Mouse (Mus musculus) midbrain, embryonic 13.5 days (tissue): ENCODE data around the gene Pcgf2. TPM values are rescaled to one million over a fixed set of nuclear protein-coding genes. Genes with fewer than 3 reads are reported as not detected.
"Not testable (repeated sequence)": the region's sequence is repeated elsewhere in the genome, so short reads cannot be mapped to it uniquely, and the experiment has no call there.

ENCODE experiments used
- ATAC-seq: fragments of 200-750 bp; cut with Nextera tagmentation; 2 replicates; pipeline ENCODE4 v1.8.0; 2017; ENCODE audit warnings: mild to moderate bottlenecking, moderate TSS enrichment, moderate library complexity
- H3K27ac ChIP-seq: fragments of 300-500 bp; sonication (generic); 2 replicates; pipeline ENCODE4 v1.5.1; 2015; ENCODE audit warnings: inconsistent platforms, mild to moderate bottlenecking, moderate library complexity
- H3K27me3 ChIP-seq: fragments of 300-500 bp; sonication (generic); 2 replicates; pipeline ENCODE4 v1.6.1; 2015; ENCODE audit warnings: mild to moderate bottlenecking, inconsistent platforms
- H3K36me3 ChIP-seq: fragments of 300-500 bp; sonication (generic); 2 replicates; pipeline ENCODE4 v1.6.1; 2015; ENCODE audit warnings: mild to moderate bottlenecking, inconsistent platforms
- H3K4me1 ChIP-seq: fragments of 300-500 bp; sonication (generic); replicated peaks from 2 replicates; pipeline ENCODE4 v1.6.1; 2015; ENCODE audit warnings: inconsistent platforms
- H3K4me2 ChIP-seq: fragments of 300-500 bp; sonication (generic); replicated peaks from 2 replicates; pipeline ENCODE4 v1.6.1; 2015; ENCODE audit warnings: moderate library complexity, mild to moderate bottlenecking, inconsistent platforms
- H3K4me3 ChIP-seq: fragments of 300-500 bp; sonication (generic); replicated peaks from 2 replicates; pipeline ENCODE4 v1.5.1; 2015; ENCODE audit warnings: mild to moderate bottlenecking, inconsistent platforms
- H3K9ac ChIP-seq: fragments of 300-500 bp; sonication (generic); replicated peaks from 2 replicates; pipeline ENCODE4 v1.6.1; 2015; ENCODE audit warnings: mild to moderate bottlenecking, inconsistent platforms
- H3K9me3 ChIP-seq: fragments of 300-500 bp; sonication (generic); 2 replicates; pipeline ENCODE4 v1.6.1; 2016; ENCODE audit warnings: mild to moderate bottlenecking, inconsistent platforms
- WGBS: fragments of 180-500 bp; shearing (Covaris S2); methylation state at CpG from one replicate; pipeline ENCODE4 v1.1.7; 2015; 5-methylcytosine and 5-hydroxymethylcytosine counted together
- microRNA-seq: library from miRNA; unstranded; fragments of <30 nt; microRNA quantifications from one replicate; pipeline ENCODE4, GENCODE M21; 2016
- polyA plus RNA-seq: library from polyadenylated mRNA; unstranded; fragments of >200 nt; fragmentation: Nextera tagmentation; extraction: Ambion mirVana; gene quantifications from 2 replicates; pipeline ENCODE4 v1.2.1, GENCODE M21; 2015

Pcgf2 gene
- polyA plus RNA-seq, 1 experiment from 2014 or later: 25.3 TPM

- Histone ChIP-seq H3K36me3 (no peaks in the 10 kb centered on the region), H3K9ac (no peak overlapping the region), H3K9me3 (no peaks in the 10 kb centered on the region), H3K4me2 (no peak overlapping the region), H3K4me3 (no peak overlapping the region), H3K27me3 (no peaks in the 10 kb centered on the region), H3K27ac (no peak overlapping the region), H3K4me1 (peaks cover 4% of the 10 kb centered on the region)
- ATAC-seq: no peak
- WGBS: 97% methylated on average over 2 of the region's 2 CpGs
Observed at GRCm38 (mm10) chr11:97654210-97654609, 46.1 kb downstream of the Pcgf2 start.

- not testable (repeated sequence) for H3K9ac ChIP-seq, ATAC-seq, H3K4me3 ChIP-seq, H3K9me3 ChIP-seq, H3K4me1 ChIP-seq, H3K4me2 ChIP-seq, H3K27me3 ChIP-seq, H3K27ac ChIP-seq, H3K36me3 ChIP-seq
- 90% methylated on average over 11 of the region's 11 CpGs for WGBS
Observed at GRCm38 (mm10) chr11:97653376-97653775, 46.9 kb downstream of the Pcgf2 start.

- Histone ChIP-seq H3K4me2 (no peak overlapping the region), H3K4me1 (no peaks in the 10 kb centered on the region; the same call in 1 of the 2 replicates), H3K36me3 (no peaks in the 10 kb centered on the region), H3K9me3 (no peaks in the 10 kb centered on the region), H3K4me3 (no peak overlapping the region), H3K27me3 (no peaks in the 10 kb centered on the region), H3K27ac (no peak overlapping the region), H3K9ac (no peak overlapping the region)
- 55% methylated on average over 5 of the region's 5 CpGs for WGBS
- no peak for ATAC-seq
Observed at GRCm38 (mm10) chr11:97650341-97650740, 50.0 kb downstream of the Pcgf2 start.

GRCm38 (mm10) chr11:97648541-97648940 is 51.8 kb downstream of the Pcgf2 start:
- not testable (repeated sequence) for ATAC-seq, H3K9ac ChIP-seq, H3K27me3 ChIP-seq, H3K27ac ChIP-seq, H3K36me3 ChIP-seq, H3K4me1 ChIP-seq, H3K4me3 ChIP-seq, H3K9me3 ChIP-seq, H3K4me2 ChIP-seq
- 87% methylated on average over 4 of the region's 4 CpGs for WGBS

GRCm38 (mm10) chr11:97644834-97645233 is 55.5 kb downstream of the Pcgf2 start:
- Histone ChIP-seq H3K9me3 (0 out of 2 replicates have a peak, but pooled peaks cover 4% of the 10 kb centered on the region), H3K4me3 (no peak overlapping the region), H3K4me1 (no peaks in the 10 kb centered on the region), H3K27me3 (no peaks in the 10 kb centered on the region), H3K4me2 (no peak overlapping the region), H3K9ac (no peak overlapping the region), H3K36me3 (no peaks in the 10 kb centered on the region), H3K27ac (no peak overlapping the region)
- 5% methylated on average over 6 of the region's 6 CpGs for WGBS
- ATAC-seq: no peak

GRCm38 (mm10) chr11:97643380-97644055 is 56.8 kb downstream of the Pcgf2 start:
- Histone ChIP-seq H3K27ac (no peak overlapping the region), H3K9me3 (0 out of 2 replicates have a peak, but pooled peaks cover 4% of the 10 kb centered on the region), H3K4me3 (no peak overlapping the region), H3K4me2 (no peak overlapping the region), H3K36me3 (no peaks in the 10 kb centered on the region), H3K27me3 (no peaks in the 10 kb centered on the region), H3K9ac (no peak overlapping the region), H3K4me1 (no peaks in the 10 kb centered on the region)
- ATAC-seq: no peak
- 80% methylated on average over 8 of the region's 8 CpGs for WGBS

- H3K27ac ChIP-seq: no peak overlapping the region
- H3K4me3 ChIP-seq: no peak overlapping the region
- 0 out of 2 replicates have a peak, but pooled peaks cover 4% of the 10 kb centered on the region for H3K9me3 ChIP-seq
- H3K36me3 ChIP-seq: no peaks in the 10 kb centered on the region
- no peak overlapping the region for H3K4me2 ChIP-seq
- H3K9ac ChIP-seq: no peak overlapping the region
- no peak for ATAC-seq
- WGBS: 55% methylated on average over 2 of the region's 2 CpGs
- H3K4me1 ChIP-seq: no peaks in the 10 kb centered on the region
- H3K27me3 ChIP-seq: no peaks in the 10 kb centered on the region
Observed at GRCm38 (mm10) chr11:97642746-97643145, 57.6 kb downstream of the Pcgf2 start.

- Histone ChIP-seq H3K36me3 (no peaks in the 10 kb centered on the region), H3K4me1 (no peaks in the 10 kb centered on the region), H3K27ac (no peak overlapping the region), H3K4me3 (no peak overlapping the region), H3K9me3 (0 out of 2 replicates have a peak, but pooled peaks cover 4% of the 10 kb centered on the region), H3K27me3 (no peaks in the 10 kb centered on the region), H3K4me2 (no peak overlapping the region), H3K9ac (no peak overlapping the region)
- 67% methylated on average over 8 of the region's 8 CpGs for WGBS
- ATAC-seq: no peak
Observed at GRCm38 (mm10) chr11:97641668-97642067, 58.6 kb downstream of the Pcgf2 start.

Small RNAs within 50 kb of the gene (microRNA-seq; reads per million reads assigned to microRNA genes)
- gene Gm24158 (not detected), gene Mir6927 (not detected), gene Mir8102 (not detected)

Other genes with a start within 250 kb of the Pcgf2 start
- gene 4933428G20Rik, start 200.2 kb downstream of the Pcgf2 start, polyA plus RNA-seq: 0.88 and 1.2 TPM in 2 replicates
- 7.0 and 8.5 TPM in 2 replicates for gene Srcin1, start 124.3 kb downstream of the Pcgf2 start, polyA plus RNA-seq
- gene Epop, start 70.8 kb downstream of the Pcgf2 start, polyA plus RNA-seq: 3.0 and 4.2 TPM in 2 replicates
- 3.1 and 3.9 TPM in 2 replicates for gene Mllt6, start 37.1 kb downstream of the Pcgf2 start, polyA plus RNA-seq
- gene Cisd3, start 14.7 kb downstream of the Pcgf2 start, polyA plus RNA-seq: 14.4 and 16.1 TPM in 2 replicates
- gene Psmb3, start 2.9 kb upstream of the Pcgf2 start, polyA plus RNA-seq: 503 and 505 TPM in 2 replicates
- gene Pip4k2b, start 44.2 kb upstream of the Pcgf2 start, polyA plus RNA-seq: 3.7 and 4.0 TPM in 2 replicates
- gene Cwc25, start 66.1 kb upstream of the Pcgf2 start, polyA plus RNA-seq: 19.0 and 19.6 TPM in 2 replicates
- gene 1700001P01Rik, start 75.4 kb upstream of the Pcgf2 start, polyA plus RNA-seq: 0.81 and 1.1 TPM in 2 replicates
- gene Rpl23, start 81.9 kb upstream of the Pcgf2 start, polyA plus RNA-seq: 363 and 377 TPM in 2 replicates
- 136 and 137 TPM in 2 replicates for gene Lasp1, start 98.5 kb upstream of the Pcgf2 start, polyA plus RNA-seq
- gene B230217C12Rik, start 140.3 kb upstream of the Pcgf2 start, polyA plus RNA-seq: 23.2 and 24.8 TPM in 2 replicates
- gene Fbxo47, start 183.7 kb upstream of the Pcgf2 start, polyA plus RNA-seq: 0.59 and 0.74 TPM in 2 replicates